Mouse (Mus musculus): ENCODE measurements around the gene Pde4a. TPM values are rescaled to one million over a fixed set of nuclear protein-coding genes. Genes with fewer than 3 reads are reported as not detected.
"Not testable (repeated sequence)": the region's sequence is repeated elsewhere in the genome, so short reads cannot be mapped to it uniquely, and the experiment has no call there.

Gene Pde4a
- polyA plus RNA-seq, 1 experiment from 2014 or later = 0.95 TPM

DNA sequence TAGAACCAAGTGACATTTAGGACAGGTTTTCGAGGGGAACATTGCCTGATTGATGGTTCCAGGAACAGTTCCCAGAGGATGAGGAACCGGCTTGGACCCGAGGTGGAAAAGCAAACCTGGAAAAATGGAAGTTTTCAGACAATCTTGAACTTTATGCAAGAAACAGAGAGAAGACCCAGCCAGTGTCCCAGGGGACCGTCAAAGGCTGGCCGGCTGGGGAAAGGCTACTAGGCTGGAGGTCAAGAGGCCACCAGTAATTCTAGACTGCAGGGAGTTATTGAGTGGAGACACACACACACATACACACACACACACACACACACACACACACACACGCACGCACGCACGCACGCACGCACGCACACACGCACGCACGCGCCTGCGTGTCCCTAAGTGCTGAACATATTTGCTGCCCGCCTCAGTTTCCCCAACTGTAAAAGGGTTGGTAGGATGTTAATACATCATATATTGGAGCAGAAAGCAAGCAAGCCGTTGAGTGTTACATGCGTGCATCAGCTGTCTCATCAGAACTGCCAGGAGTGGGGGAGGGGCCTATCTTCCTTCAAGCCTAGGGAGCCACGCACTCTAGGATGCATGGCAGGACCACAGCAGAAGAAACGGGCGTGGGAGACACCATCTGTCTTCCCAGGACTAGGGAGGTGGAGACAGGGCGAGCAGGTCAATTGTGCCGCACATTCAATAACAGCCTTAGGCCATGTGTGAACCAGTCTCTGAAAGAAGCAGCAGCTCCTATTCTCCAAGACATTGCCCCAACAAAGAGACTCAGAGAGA is 50.7 kb downstream of the Pde4a start:
- no peak for DNase-seq (ENCODE audit: low spot score)

DNA sequence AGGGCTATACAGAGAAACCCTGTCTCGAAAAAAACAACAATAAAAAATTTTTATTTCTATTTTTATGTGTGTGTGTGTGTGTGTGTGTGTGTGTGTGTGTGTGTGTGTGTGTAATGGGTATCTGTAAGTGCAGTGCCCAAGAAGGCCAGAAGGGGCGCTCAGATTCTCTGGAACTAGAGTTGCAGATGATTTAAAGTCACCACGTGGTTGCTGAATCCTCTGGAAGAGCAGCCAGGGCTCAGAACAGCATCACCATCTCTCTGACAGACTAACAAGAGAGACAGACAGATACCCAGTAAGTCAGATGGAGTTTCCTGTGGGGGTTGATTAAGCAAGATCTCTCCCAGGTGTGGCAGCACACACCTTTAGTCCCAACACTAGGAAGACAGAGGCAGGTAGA is 54.3 kb downstream of the Pde4a start:
- DNase-seq (ENCODE audit: low spot score) = peak; percentile 30

DNA sequence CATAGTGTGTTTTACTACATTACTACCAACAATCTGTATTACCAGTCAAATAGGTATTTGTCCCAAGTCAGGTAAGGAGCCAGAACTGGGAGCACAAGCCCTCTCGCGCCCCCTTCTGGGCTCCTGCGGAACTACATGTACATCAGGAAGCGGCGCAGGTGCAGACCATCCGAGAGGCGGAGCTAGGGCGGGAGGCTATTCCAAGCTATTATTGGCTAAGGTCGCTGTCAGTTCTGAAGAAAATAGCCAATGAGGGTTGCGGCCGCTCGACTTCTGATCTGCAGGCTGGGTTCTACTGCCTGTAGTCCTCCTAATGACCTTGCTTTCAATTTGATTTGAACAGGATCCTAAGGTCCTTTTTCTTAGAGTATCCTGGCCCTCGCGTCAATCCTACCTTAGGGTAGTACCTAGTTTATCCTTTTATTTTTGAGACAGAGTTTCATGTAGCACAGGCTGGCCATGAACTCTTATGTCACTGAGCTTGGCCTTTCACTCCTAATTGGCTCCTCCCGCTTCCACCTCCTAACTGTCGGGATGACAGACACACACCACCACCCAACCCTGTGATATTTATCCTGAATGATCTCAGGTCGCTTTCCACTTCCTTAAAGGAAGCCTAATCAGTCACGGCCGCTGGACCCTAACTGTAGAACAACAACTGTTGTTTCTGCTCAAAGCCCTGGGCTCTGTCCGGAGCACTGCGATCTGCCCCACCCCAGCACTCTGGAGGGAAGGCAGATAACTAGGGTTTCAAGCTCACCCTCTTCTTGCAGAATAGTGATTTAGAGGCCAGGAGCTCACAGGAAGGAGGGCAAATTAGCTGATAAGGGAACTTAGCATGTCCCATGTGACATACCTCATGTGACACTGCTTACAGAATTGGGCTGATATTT is 55.2 kb downstream of the Pde4a start:
- DNase-seq (ENCODE audit: low spot score) = peak; percentile 94

DNA sequence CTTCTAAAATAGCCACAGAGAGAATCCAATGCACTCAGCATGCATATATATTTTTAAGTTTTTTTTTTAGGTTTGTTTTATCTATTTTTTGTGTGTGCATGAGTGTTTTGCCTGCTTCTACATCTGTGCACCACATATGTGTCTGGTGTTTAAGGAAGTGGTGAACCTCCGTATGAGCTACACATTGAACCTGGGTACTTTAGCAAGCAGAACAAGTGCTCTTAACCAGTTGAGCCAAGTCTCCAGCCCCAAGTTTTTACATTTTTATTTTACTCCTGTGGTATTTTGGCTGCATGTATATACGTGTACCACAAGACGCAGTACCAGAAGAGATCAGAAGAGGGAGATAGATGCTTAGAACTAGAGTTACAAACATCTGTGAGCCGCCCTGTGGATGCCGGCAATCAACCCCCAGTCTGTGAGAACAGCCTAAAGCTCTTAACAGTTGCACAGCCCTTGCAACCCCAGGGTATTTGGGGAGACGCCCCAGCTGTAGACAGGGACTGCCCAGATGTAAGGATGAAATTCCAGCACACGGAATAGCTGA is 55.9 kb downstream of the Pde4a start:
- DNase-seq (ENCODE audit: low spot score) = peak; percentile 90

DNA sequence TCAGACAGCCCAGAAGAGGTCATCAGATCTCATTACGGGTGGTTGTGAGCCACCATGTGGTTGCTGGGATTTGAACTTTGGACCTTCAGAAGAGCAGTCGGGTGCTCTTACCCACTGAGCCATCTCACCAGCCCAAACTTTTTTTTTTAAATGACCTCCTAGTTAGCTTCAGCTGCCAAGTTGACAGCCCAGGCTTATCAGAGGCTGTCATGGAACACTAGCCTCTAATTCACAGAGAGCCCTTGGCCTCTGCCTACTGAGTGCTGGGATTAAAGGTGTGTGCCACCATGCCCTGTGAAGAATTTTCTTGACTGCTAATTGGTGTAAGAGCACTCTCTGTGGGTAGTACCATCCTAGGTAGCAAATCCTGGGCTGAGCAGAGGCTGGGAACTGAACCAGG is 58.0 kb downstream of the Pde4a start:
- DNase-seq (ENCODE audit: low spot score) = not testable (repeated sequence)

DNA sequence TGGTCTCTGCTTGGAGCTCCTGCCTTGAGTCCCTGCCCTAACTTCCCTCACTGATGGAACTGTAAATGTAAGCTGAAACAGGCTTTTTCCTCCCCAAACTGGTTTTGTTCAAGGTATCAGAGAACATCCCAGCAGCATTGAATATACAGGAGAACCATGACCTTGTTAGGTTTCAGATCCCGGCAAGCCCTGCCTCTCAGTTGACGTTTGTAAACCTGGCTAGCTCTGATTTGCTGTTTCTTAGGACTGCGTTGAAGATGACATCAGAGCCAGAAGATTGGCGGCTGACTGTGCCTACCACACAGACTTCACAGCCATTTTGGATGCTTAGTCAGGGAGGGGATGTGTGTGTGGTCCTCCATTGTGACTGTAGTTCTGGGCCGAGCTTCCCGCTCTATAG is 58.4 kb downstream of the Pde4a start:
- DNase-seq (ENCODE audit: low spot score) = no peak

DNA sequence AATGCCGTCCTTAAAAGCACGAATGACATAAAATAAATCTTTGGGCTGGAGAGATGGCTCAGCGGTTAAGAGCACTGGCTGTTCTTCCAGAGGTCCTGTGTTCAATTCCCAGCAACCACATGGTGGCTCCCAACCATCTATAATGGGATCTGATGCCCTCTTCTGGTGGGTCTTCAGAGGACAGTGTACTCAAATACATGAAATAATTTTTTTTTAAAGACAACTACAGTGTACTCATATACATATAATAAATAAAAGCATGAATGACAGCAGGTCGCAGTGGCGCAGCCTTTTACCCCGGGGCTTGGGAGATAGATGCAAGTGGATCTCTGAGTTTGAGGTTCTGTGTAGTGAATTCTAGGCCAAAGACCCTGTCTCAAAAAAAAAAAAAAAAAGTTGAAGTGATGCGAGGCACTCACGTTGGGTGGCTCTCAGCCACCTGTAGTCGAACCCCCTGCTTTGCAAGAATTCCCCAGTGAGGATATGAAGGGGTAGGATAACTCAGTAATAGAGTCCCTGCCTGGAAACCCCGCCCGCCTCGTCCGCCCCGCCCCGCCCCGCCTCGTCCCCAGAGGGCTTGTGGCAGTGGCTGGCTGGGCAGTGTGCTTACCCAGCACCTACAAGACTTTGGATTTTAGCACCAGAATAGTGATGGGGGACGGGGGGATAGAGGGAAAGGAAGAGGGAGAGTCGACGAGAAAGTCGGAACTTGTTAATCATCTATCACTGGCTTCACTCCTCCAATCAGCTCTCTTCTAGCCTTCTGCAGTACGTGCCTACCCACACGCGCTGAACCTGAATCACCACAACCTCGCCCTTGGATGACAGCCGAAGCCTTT is 59.3 kb downstream of the Pde4a start:
- DNase-seq (ENCODE audit: low spot score) = no peak

DNA sequence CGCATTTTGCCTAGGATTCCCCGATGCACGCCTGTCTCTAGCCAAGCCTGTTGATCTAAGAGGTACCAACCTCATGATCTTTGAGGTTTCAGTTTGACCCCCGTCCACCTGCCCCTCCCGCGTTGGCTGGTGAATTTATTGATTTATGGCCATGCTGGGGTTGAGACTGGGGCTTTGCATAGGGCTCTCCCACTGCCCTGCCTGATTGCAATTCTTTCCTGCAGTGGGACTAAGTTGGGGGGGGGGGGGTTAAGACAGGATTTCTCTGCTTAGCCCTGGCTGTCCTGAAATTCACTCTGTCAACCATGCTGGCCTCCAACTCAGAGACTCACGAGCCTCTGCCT is 59.9 kb downstream of the Pde4a start:
- no peak for DNase-seq (ENCODE audit: low spot score)

DNA sequence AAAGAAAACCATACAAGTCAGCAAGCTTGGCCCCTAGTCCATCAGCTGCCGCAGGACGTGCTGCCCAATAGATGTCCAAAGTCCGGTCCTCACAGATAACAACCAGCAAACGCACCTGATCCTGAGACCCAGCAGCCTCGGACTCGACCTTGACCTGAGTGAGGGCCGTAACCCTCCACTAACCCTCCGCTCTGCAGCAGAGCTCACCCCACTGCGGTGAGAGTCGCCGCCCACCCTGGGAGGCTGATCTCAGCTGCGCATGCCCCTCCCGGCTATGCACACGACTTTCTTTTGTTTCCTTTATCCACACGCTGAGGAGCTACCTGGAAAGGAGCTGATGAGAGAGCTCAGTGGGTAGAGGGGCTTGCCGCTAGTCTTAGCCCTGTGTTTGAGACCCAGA is 61.8 kb downstream of the Pde4a start:
- peak; percentile 58 for DNase-seq (ENCODE audit: low spot score)

DNA sequence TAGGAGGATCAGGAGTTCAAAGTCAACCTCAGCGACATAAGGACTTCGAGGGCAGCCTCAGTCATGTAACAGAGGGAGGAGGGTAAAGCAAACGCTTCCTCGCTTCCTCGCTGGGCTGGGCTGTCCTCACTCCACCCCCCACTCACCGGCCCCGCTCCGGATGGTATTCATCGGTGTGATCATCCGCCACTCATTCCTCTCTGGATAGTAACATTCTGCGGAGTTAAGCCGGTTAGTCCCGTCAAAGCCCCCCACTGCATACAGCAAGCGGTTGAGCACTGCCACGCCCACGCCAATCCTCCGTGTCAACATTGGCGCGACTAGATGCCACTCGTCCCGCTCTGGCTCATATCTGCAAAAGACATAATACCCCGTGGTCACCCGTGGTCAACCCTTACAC is 66.0 kb downstream of the Pde4a start:
- no peak for DNase-seq (ENCODE audit: low spot score)

DNA sequence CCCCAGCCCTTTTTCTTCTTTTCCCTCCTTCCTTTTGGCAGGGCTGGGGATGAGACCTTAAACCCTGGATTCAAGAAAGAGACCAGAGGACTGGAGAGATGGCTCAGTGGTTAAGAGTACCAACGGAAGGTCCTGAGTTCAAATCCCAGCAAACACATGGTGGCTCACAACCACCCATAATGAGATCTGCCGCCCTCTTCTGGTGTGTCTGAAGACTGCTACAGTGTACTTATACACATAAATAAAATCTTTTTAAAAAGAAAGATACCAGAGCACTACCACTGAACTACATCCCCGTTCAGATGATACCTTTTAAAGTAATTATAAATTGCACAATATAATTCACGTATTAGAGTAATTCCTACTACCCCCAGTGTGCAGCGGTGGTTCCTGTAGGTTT is 67.4 kb downstream of the Pde4a start:
- no peak for DNase-seq (ENCODE audit: low spot score)

DNA sequence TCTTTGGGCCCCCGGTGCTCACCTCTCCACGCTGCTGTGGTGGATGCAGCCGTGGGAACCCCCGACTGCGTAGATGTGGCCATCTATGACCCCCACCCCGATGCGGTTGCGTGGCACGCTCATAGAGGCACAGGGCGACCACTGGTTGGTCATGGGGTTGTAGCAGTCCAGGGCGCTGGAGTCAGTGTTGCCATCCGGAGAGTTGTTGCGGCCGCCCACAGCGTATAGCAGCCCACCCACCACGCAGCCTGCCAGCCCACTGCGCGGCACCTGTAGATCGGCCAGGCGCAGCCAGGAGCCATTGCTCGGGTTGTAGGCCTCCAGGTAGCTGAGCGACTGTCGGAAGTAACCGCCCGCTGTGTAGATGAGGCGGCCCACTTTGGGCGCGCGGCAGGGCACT is 67.9 kb downstream of the Pde4a start:
- DNase-seq (ENCODE audit: low spot score) = no peak

DNA sequence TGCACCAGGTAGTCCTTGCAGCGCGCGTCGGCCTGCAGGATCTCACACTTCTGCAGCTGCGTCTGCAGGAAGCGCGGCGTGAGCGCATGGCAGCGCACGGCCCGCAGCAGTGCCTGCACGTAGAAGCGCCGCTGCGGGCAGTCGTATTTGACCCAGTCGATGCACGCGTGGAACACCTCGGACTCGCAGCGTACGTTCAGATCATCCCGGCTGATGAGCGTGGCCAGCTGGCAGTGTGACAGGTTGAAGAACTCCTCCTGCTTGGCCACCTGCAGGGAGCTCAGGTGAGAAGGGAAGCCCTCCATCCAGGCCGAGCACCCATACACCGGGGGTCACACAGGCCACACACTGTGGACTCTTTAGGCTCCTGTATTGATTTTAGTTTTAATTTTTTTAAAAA is 68.3 kb downstream of the Pde4a start:
- no peak for DNase-seq (ENCODE audit: low spot score)

DNA sequence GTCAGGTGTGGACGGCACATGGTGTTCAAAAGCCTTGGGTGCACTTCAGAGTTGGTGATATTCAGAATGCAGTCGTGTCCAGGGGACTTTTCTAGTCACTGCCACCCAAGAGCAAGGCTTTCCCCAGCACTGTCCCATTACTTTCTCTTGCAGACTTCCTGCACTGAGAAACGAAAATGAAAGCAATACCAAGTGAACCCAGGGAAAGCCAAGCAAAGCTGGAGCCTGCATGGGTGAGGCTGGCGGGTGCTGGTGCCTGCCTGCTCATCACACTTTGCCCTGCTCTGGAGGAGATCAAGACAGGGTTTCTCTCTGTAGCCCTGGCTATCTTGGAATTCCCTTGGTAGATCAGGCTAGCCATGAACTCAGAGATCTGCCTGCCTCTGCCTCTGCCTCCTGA is 69.8 kb downstream of the Pde4a start:
- no peak for DNase-seq (ENCODE audit: low spot score)

DNA sequence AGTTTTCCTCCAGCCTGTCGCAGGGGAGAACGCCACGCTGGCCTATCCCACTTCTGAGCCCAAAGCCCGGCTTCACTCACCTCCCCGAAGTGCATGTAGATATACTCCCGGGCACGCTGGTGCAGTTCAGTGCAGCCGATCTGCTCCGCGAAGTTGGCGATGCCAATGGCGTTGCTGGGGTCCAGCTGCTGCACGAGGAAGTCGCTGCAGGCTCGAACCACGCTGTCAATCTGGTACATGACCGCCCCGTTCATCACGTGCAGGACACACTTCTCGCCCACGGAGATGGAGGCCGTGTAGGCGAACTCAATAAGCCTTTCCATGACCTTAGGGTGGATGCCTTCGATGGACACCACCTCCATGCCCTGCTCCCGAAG is 71.5 kb downstream of the Pde4a start:
- no peak for DNase-seq (ENCODE audit: low spot score)

DNA sequence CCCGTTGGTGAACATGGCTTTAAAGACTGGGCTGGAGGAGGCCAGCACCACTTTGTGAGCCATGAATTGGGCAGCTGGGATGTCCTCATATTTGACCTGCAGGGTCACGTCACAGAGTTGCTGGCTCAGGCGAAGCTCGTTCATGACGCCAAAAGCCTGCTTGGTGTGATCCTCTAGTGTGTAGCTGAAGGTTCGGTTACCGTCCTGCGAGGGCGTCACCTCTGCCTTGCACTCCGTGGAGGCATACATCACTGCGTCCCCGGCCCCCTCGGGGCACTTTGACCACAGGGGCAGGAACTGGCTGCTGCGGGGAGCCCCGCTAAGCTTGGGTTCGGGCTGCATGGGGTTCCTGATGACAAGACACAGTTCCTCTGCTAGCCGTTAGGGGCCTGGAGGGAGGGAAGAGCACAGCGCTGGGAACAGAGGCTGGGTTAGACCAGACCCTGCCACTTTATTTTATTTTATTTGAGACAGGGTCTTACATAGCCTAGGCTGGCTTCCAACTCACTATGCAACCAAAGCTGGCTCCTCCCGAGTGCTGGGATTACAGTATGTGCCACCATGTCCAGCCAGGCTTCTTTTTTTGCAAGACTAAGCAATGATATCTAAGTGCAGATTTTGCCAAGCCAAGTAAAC is 72.0 kb downstream of the Pde4a start:
- peak; percentile 63 for DNase-seq (ENCODE audit: low spot score)

DNA sequence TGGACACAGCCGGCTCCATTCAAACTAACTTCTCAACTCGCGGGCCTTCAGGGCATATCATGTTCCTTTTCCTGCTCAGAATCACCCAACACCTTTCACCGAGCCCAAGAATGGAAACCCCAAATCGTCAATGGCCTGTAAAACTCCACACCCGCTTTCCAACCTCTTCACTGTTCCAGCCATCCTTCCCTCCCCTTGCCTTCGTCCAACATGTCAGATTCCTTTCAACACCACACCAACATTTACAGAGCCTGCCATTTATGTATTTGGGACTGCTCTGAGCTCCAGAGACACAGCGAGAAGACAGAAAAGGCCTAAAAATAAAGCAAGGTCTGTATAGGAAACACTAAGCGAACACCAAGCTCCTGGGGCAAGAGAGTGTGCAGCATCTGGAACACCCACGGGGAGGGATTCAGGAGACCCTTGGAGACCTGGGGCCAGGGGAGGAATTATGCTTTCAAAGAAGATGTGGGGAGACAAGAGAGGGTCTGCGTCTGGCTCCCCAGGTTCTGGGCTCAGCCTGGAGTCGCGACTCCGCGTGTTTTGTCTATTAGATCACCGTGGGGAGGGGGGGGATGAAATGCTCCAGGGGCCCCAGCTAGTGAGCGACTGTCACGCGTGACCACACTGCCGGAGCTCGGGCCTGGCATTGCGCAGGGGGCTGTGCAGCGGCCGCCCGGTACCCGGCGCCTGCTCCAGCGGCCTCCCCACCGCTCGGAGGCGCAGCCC is 72.7 kb downstream of the Pde4a start:
- DNase-seq (ENCODE audit: low spot score) = no peak

DNA sequence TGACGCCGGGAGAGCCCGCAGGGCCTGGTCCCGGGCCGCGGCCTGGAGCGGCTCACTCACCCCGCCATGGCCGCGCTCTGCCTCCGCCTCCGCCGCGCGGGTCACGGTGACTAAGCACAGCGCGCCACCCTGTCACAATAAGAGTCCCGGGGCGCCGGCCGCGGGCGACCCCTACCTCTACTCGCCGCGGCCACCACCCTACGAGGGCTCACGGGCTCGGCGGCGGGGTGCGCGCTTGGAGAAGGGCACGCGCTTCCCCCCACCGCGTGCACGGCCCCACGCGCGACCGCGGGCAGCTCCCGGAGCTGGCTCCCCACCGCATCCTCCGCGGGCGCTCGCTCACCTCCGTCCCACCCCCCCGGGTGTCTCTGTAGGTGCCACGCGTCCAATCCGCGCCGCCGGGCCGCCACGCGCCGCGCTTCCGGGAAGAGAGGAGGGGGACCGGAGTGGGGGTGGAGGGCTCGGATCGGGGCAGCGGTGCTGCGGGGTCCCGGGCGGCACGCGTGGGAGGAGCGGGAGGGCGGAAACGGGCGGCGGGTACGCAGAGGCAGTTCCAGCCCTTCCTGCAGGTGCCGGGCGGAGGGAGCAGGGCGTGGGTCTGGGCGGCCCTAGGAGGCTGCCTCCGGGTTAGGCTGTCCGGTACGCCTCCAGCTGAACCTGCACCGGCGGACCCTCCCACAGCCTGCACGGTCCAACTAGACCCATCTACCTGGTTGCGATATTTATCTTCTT is 73.4 kb downstream of the Pde4a start, which contains the start of gene Keap1:
Gene Keap1 (minus strand): TSS at position 629 of the 732 bp plus-strand sequence.
- peak; percentile 88 for DNase-seq (ENCODE audit: low spot score)

DNA sequence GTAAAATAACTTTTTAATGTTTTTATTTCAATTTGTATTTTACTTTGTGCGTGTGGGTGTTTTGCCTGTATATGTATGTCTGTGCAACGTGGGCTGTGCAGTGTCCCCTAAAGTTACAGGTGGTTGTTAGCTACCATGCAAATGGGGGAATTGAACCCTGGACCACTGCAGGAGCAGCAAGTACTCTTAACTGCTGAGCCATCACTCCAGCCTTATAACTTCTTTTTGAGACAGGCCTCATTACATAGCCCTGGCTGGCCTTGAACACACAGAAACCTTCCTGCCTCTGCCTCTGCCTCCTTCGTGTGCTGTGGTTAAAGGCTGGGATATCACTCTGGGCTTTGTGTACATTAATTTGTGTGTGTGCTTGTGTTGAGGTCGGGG is 73.9 kb downstream of the Pde4a start:
- no peak for DNase-seq (ENCODE audit: low spot score)

DNA sequence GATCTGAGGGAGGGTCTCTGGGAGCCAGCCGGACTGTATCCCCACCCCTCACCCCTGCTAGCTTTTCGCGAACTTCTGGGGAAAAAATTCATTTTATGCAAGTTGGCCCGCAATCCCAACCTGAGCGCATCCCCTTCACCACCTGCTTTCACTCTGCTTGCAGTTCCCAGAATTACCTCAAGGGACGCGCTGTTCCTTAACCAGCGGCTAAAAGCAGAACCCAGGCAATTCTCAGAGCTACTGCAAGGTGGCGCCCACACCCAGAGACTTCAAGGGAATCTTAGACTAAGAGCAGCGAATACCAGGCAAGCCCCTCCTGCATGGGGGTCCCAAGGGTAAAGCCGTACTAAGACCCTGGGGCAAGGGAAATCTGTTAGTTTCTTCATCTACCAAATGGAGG is 75.8 kb downstream of the Pde4a start:
- DNase-seq (ENCODE audit: low spot score) = peak; percentile 93

All from thymus, postnatal 0 days (tissue).